Mouse (Mus musculus) duodenum, adult 2 months (tissue): ENCODE data around the gene Alox5. TPM values are rescaled to one million over a fixed set of nuclear protein-coding genes. Genes with fewer than 3 reads are reported as not detected.

ENCODE experiments used
- polyA plus RNA-seq: library from polyadenylated mRNA; depleted of rRNA; stranded (reverse); fragments of >200 nt; gene quantifications from 2 replicates; pipeline ENCODE4 v1.2.3, GENCODE M21; 2012; ENCODE audit warnings: low replicate concordance; rRNA removed

Alox5 gene
- polyA plus RNA-seq = 1.8 and 2.6 TPM in 2 replicates

DNA sequence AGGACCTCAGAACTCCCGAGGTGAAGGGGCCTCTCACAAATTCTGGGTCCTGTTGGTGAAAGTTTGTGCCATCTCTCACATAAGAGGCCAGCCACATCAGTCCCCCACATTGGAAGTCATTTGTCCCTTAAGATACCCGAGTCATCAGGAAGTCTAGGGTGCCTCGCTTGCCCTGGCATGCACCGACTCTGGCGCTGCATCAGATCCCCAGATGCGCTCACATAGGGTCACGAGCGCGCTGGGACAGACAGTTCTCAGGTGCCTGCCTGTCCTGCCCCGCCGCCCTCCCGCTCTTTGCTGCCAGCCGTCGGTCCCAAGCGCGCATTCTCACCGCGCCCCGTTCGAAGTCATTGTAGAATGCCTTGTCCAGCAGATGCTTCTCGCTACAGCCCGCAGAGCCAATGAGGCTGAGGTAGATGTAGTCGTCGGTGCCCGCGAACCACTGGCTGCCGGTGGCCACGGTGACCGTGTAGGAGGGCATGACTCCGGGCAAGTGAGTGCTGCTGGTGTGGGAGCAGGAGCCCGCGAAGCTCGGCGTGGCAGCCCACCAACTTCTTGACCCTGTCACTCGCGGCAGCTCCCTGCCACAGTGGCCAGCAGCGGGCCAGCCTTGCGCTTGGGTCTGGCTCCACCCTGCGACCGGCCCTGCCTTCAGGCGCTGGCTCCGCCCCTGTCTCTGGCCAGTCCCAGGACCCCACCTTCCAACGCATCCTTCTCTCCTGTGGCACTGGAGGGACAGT is at the start of gene Alox5:
TSS of gene Alox5 (minus strand) at position 635 of the 740 bp plus-strand sequence.

DNA sequence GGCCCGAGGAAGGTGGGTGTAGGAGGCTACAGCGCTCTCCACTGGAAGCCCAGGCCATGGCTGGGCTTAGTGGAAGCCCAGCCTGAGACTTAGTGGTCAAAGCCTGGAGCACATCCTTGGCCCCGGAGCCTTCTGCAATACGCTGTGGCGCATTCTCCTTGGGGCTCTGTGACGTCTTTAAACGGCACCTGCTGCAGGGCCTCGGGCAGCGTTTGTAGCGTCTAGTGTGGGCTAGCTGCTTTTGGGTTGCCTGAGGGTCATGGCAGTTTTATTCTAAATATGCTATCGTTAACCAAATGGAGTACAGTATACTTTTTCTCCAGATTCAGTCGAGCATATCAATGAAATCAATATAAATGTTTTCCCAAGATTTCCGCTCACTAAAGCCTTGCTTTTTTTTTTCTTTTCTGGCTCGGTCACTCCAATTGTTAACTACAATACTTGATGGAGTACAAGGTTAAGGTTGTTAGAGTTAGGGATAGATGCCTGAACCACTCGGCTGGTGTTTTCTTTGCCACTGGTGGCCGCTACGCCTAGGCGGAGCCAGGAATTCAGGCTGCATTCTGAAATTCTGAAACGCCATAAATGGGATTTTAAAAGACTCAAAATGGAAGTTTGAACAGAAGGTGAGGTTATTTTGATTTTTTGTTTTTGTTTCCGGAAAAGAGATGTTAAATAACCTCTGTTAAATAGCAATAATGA is 45.5 kb upstream of the Alox5 start, which contains the start of gene Olfr212:
TSS of gene Olfr212 (plus strand) at position 215 of the 702 bp plus-strand sequence.

DNA sequence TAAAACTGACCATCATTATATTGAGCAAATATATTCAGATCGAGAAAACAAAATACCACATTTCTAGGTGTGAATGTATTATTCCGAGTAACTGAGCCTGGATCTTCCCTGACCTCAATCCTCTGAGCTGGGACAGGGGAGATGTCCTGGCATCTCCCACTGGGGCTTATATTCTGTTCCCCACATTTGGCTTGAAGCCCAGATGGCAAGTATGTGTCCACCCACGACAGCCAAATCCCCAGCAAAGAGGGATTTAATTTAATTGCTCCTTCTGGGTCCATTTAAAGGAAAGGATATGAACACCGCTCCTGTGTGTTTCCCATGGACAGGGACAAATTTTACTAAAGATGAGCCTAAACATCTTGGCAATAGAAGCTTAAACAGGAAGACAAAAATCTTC is 27.8 kb upstream of the Alox5 start, which contains the start of gene Olfr211:
TSS of gene Olfr211 (plus strand) at position 301 of the 400 bp plus-strand sequence.

Other genes starting within 250 kb of the Alox5 start
- 0.04 and 0.12 TPM in 2 replicates for gene Zfand4, start 197.0 kb downstream of the Alox5 start, polyA plus RNA-seq
- gene March8, start 123.2 kb downstream of the Alox5 start, polyA plus RNA-seq = 38.7 and 48.1 TPM in 2 replicates
- gene Olfr211, start 27.9 kb upstream of the Alox5 start, polyA plus RNA-seq = not detected in 2 replicates
- gene Olfr212, start 45.3 kb upstream of the Alox5 start, polyA plus RNA-seq = not detected in 2 replicates
- not detected in 2 replicates for gene Olfr213, start 77.3 kb upstream of the Alox5 start, polyA plus RNA-seq
- not detected in 2 replicates for gene Gm5580, start 90.0 kb upstream of the Alox5 start, polyA plus RNA-seq
- gene Olfr214, start 93.1 kb upstream of the Alox5 start, polyA plus RNA-seq = not detected in 2 replicates
- not detected in 2 replicates for gene Olfr215, start 123.0 kb upstream of the Alox5 start, polyA plus RNA-seq
- gene Zfp422, start 167.8 kb upstream of the Alox5 start, polyA plus RNA-seq = 1.9 and 7.5 TPM in 2 replicates
- 3.7 and 5.2 TPM in 2 replicates for gene Depp1, start 189.4 kb upstream of the Alox5 start, polyA plus RNA-seq
- gene Rassf4, start 212.8 kb upstream of the Alox5 start, polyA plus RNA-seq = 2.0 and 4.3 TPM in 2 replicates